Mouse (Mus musculus) brain, embryonic 18.5 days (tissue): ENCODE results near the gene Olfr523.
"Not testable (repeated sequence)": the region's sequence is repeated elsewhere in the genome, so short reads cannot be mapped to it uniquely, and the experiment has no call there.

ENCODE experiments used
- DNase-seq: peaks from one replicate; pipeline ENCODE4 v3.0.0-alpha.2; 2012; ENCODE audit warnings: low read depth, low spot score

Gene Olfr523

DNA sequence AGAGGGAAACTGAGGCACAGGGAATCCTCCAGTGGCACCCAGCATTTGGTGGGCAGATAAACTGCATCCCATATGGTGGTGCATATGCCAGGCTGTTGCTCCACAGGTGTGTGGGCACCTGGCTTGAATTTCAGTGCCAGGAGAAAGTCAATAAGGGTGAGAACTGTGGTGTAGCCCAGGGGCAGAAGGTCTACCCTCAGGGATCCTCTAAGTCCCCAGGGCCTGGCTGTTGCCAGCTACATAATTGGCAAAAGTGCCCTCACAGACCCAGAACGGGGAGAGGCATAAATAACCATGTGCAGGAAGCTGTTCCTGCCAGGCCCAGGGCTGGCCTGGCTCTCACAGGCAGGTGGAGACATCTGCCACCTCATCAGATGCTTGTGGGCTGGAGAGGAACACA is at the start of gene Olfr523:
TSS of gene Olfr523 (plus strand) at position 282 of the 400 bp plus-strand sequence.
- DNase-seq = no peak

DNA sequence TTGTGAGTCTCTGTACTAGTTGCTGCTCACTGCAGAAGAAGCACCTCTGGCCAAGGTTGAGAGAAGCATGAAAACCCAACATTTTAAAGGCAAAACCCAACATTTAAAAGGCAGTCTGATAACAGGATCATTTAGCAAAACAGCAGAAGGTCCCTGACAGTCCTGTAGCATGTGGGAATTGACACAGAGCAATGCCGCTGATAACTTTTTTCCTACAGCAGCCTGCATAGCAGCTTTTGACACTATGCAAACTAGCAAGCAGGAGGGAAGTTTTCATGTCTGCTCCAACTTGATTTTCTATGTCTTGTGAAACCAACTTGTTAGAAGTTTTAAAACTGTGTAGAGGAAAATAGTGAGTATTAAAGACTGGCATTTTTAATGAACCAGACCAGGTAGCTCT is 48.6 kb upstream of the Olfr523 start:
- no peak for DNase-seq

DNA sequence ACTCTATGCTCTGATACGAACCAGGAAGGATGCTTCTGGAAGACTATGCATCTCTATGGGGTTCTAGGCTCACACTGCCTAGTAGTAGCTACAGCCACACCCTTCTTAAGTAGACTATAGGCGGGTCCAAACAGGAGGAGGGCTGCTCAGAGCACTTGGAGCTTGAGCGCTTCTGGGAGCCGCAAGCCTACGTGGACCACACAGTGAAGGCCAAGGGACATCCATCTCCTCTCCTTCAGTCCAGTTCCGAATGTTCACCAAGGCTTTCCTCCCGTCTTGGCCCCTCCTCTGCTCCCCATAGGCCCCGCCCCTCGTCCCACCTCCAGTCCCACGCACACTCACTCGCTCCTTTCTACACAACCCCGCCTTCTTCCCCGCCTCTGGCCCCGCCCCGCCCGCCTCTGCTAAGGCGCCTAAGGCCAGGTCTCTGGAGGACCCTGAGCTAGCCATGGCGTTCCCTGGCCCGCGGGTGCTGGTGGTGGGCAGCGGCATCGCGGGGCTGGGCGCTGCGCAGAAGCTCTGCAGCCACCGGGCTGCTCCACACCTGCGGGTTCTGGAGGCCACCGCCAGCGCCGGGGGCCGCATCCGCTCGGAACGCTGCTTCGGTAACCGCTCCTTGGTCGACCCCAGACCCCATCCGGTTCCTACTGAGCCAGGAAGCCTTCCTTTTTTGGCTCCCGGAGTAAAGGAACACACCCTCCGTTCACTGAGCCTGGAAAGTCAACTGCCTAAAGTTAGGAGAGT is 47.6 kb upstream of the Olfr523 start:
- peak; percentile 70 for DNase-seq

DNA sequence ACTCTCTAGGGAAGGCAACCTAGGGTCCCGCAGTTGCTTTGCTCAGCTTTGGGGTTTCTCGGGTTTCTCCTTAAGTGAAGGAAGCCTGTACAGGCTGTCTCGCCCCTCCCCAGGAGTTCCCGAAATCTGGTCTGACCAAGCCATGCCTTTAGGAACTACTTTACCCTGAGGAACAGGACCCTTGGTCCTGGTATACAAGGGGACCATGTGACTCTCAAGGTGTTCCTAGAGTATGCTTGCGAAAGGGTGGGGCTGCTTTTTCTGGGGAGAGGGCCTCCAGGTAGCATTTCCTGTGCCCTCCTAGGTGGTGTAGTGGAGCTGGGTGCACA is 47.0 kb upstream of the Olfr523 start:
- DNase-seq = no peak

DNA sequence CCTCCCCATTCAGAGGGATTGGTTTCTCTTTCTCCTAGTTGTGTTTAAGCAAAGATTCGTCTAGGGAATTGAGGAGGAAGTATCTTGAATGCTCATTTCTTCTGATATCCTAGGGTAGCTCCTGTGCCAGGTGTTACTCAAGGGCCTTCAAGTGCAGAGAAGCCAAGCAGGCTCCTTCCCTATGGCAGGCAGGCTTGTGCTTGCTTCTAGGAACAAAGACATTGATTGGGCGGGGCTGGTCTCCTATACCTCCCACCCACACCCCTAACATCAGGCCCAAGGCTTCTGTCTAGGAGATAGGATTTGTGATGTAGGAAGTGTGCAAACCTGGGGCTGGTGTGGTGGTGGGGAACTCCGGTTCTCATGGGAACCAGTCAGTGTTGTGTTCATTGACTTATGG is 46.1 kb upstream of the Olfr523 start:
- no peak for DNase-seq

DNA sequence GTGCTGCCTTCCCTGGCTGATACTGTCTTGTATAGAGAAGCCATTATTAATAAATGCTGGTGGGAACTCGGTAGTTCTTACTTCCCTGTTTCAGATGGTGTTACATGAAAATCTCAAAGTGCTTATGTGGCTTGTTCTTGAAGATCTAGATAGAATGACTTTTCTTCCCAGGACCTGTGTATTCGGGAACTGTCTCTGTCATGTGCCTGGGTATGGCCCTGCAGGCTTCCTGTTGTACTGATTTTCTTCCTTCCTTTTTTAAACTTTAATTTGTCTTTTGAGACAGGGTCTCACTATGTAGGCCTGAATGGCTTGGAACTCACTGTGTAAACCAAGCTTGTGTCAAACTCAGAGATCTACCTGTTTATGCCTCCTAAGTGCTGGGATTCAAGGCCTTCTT is 45.1 kb upstream of the Olfr523 start:
- no peak for DNase-seq

DNA sequence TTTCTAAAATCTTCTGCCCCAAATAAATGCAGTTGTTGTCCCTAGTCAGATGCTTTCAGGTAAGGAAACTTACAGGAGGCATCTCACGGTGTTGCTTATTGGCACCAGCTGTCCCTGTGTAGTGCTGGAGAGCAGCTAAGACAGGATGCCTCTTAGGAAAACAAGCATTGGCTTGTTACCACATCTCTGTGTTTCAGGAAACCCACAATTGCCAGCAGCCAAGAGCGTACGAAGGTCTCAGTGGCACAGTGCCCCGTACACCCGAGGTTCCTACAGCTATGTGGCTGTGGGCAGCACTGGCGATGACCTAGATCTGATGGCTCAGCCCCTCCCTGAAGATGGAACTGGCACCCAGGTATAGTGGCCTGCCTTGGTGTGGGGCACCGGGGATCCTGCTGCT is 40.8 kb upstream of the Olfr523 start:
- DNase-seq = not testable (repeated sequence)

DNA sequence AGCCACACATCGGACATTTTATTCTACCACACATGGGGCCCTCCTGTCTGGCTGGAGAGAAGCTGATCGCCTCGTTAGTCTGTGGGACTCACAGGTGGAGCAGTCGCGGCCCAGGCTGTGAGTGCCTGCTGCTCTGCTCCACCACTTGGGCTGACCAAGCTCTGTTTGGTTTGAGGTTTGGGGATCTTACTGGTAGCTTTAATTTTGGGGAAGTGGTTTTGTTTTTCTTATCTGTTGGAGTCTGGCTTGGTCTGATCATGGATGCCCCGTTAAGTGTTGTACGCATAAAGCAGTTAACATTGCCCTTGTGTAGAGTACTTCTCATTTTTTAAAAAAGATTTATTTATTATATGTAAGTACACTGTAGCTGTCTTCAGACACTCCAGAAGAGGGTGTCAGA is 39.0 kb upstream of the Olfr523 start:
- DNase-seq = not testable (repeated sequence)

DNA sequence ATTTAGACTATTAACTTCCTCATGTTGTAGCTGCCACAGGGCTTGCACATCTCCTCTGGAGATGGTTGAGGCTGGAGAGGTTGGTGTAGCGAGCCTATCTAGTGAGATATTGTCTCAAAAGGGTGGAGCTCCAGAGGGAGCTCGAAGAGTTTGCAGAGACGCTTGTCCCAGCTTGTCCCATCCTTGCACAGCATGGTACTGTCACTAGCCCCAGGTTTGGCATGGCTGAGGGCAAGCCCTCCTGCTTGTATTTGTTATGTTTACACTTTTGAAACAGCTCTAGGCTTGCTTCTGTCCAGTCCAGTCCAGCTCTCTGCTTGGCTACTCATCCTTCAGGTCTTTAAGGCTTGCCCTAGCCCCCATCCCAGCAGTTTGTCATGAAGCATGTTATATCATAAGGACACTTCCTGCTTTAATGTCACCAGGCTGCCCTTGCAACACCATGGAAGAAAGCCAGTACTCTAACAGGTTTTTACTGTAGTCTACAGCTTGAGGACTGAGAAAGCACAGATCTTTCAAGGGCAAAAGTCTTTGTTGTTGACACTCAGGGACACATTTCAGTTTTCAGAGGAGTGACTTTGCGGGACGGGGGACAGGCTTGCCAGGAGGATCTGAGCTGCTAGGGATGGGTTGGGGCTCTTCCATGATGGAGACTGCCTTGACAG is 37.8 kb upstream of the Olfr523 start:
- no peak for DNase-seq

DNA sequence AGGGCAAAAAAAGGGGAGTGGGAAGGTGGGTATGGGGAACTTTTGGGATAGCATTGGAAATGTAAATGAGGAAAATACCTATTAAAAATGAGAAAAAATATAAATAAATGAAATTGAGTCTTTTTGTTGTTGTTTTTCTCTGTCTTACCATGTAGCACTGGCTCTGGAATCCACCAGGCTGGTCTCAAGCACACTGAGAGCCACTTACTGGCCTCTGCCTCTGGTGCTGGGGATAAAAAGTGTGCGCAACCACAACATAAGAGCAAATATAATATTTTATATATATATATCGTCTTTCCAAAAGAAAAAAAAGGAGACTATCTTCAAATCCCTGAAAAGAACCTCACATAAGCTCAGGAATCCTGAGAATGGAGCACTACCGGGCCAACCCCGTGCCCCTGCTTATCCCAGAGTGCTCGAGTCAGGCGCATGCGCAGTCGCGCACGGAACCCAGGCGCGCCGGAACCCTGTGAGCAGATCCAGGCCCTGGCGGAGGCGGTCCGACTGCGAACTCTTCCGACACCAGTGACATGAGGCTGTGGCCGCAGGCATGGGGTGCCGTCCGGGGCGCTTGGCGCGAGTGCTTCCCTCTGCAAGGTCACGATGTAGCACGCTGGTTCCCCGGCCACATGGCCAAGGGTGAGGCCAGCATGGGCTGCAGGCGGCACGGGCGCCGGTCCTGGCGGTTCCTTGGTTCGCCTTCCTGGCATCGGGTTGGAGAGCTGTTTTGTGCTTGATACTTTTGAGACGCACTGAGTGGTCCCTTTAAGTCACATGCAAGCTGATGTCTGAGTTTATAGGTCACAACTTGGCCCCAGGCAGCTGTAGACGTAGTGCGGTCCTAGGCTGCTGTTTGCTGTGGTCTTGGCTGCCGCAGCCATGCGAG is 35.6 kb upstream of the Olfr523 start, which contains the start of gene Mtg1:
TSS of gene Mtg1 (plus strand) at position 430 of the 886 bp plus-strand sequence.
- peak; percentile 83 for DNase-seq

DNA sequence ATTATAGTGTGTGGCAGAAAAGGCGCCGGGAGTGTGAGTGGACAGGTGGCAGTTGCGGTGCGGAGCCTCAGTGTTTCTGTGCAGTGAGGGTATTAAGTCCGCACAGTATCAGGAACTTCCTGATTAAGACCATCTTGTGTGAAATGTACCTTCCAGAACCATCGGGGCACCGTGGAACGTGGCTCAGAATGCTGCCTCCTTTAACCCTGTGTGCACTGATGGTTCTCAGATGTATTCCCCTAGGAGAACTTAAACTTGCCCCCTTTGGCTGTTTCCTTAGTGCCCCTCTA is 35.1 kb upstream of the Olfr523 start:
- no peak for DNase-seq

DNA sequence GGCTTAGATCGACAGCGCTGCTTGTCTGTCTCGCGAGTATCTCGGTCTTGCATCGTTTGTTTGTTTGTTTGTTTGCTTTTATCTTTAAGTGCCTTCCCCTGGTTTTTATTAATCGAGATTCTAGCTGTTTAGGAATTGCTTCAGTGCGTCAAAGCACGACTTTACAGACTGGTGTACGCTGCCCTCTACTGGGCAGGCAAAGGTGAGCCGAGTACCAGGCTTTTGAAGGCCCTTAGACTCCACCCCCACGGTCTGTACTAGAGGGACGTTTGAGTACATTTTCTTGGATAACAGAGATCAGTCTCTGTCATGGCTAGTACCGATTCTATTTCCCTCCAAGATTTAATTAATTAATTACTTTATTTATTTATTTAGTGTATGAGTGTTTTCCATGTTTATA is 31.7 kb upstream of the Olfr523 start:
- DNase-seq = no peak

DNA sequence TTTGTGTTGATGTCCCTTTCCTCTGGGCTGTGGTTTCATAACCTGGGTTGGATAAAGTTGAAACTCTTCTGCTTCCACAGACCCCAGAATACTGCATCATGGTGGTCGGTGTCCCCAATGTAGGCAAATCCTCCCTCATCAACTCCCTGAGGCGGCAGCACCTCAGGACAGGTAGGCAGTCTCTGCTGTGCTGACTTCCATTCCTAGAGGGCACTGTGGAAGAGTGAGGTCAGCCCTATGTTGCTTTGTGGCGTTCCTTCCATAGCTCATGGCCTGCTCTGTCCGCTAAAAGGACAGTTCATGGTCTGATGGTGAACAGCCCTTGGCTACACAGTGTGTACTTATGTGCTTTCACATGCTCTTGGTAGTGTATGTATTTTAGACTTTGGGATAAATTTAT is 28.5 kb upstream of the Olfr523 start:
- DNase-seq = no peak

DNA sequence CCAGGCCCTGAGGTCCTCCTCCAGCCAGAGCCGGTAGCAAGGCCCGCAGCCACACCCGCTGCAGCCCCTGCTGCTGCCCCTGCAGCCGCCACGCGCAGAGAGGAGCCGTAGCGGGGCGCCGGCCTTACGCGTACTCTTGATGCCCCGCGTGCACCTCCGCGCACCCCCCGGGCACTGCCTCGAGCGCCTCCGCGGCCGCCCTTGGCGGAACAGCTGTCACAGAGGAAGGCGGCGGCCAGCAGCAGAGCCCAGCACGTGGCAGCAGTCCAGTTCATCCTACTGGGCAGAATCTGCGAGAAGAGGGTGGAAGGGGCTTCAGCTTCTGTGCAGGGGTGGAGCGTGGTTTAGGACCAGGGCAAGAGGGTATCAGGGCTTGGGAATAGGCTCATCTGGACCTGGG is 19.6 kb upstream of the Olfr523 start:
- no peak for DNase-seq

DNA sequence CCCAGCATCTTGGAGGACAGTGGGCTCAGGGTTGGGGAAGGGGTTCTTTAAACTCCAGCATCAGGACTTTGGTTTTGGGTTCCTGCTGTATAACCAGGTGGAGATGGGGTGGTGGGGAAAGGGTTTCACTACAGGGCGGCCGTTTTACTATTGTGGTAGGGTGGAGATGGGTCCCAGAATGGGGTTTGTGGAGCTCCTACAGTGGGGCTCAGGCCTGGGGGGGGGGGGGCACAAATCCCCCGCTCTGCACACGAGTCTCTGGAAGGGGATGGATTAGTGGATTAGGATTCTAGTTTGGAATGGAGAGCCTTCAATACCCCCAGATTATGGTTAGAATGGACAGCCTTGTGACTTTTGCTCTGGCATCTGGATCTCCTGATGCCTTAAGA is 19.2 kb upstream of the Olfr523 start:
- no peak for DNase-seq

DNA sequence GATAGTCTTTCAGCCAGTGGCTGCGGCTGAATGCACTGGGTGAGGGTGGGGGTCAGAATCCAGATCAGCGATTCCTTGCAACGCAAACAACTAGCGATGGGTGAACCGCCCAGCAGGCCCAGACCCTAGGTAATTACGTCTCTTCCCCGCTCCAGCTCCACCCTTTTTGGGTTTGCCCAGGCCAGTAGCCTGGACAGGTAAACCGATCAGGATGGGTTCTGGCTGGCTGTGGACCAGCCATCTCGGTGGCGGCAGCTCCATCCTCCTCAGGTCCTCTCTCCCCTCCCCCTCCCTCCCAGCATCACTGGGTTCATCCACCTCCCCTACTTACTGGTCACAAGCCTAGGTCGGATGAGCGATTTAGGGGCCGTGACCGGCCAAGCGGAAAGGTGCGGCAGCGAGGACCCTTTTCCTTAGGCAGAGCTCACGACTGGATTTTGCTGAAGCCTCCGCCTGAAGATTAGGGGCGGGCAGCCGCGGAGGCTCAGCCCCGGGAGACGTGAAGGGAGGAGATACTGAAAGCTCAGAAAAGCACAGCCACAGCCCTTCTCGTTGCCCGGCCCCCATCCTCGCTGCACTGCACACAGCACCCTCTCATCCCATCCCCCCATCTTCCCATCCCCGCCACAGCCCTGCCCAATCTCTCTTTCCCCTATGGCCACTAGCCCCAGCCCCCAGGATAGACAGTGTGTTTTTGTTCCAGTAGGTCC is 18.6 kb upstream of the Olfr523 start, which contains the start of gene Sprn:
TSS of gene Sprn (minus strand) at position 660 of the 710 bp plus-strand sequence.
- DNase-seq = peak; percentile 55

DNA sequence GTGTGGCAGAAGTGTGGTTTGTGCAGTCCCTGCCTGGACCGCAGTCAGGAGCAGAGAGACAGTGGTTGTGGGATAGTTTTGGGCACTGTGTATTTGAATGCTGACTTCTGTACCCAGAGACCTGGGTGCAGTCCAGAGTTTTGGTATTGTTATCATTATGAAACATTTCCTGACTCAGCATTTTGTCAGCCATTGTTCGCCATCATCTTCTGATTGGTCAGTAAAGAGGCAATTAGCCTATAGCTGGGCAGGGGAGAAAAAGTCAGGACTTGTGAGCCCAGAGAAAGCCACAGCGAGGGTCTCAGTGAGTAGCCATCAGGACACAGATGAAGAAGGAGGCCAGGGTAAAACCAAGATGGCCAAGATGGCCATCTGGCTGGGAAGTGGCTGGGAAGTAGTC is 12.7 kb upstream of the Olfr523 start:
- DNase-seq = no peak

DNA sequence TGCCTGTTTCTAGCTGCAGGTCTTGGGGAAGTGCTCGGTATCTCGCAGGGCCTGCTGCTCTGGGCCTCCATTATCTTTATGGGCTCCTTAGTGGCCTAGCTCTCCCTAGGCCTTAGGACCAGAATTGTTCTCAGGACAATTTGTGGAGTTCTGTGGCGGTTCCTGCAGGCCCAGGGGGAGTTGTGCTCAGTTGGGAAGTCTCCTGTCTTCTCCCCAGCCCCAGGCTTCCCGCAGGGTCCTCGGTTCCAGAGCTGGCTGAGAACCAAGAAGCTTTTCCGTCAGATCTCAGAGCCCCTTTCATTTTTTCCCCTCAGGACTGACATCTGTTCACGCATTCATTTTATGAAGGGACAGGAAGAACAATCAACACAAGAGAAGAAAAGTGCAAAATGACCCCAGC is 8.4 kb upstream of the Olfr523 start, which contains the start of gene Olfr522:
TSS of gene Olfr522 (minus strand) at position 101 of the 400 bp plus-strand sequence.
- DNase-seq = no peak

DNA sequence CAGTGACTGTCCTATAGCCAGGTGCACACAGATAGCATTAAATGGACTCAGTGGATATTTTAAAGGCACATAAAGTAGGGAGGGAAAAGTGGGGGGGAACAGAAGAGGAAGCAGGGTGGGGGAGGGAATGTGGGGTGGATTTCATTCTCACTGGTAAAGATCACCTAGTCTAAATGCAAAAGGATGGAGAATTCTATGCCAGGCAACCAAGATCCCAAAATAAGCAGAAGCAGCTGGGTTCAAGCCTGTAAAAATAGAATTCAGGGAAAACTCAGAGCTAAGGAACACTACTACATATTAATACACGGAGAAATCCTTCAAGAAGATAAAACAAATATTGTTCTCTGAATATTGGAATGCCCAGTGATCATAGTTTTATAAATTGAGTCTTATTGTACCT is 5.1 kb upstream of the Olfr523 start:
- DNase-seq = no peak

DNA sequence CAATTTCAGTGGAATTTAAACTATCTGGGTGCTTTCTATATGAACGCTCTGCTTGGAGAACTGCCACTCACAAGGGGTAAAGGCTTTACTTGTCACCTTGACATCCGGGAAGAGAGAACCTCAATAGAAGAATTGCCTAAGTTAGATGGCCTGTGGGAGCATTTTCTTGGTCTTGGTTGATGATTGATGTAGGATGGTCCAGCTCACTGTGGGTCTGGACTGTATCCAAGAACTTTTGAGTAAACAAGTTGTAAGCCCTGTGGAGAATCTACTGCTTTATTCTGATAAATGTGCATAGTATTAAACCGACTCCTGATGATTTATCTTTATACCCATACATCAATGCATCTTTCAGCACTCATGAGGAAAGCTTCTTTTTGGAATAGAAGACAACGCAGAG is 3.6 kb upstream of the Olfr523 start:
- no peak for DNase-seq

DNA sequence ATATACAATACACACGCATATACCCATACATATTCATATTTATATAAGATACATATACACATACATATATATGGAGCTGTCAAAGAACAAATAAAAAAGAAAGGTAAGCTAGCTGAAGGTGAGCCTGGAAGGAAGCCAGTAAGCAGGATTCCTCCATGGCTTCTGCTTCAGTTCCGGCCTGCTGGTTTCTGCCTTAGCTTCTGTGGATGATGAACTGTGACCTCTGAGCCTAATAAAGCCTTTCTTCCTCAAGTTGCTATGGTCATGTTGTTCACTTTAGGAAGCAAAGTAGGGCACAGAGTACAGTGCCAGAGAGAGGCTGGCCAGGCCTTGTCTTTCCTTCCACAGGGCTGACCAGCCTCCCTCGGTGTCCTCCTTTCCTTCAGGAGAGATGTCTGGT is 2.2 kb upstream of the Olfr523 start:
- DNase-seq = no peak

DNA sequence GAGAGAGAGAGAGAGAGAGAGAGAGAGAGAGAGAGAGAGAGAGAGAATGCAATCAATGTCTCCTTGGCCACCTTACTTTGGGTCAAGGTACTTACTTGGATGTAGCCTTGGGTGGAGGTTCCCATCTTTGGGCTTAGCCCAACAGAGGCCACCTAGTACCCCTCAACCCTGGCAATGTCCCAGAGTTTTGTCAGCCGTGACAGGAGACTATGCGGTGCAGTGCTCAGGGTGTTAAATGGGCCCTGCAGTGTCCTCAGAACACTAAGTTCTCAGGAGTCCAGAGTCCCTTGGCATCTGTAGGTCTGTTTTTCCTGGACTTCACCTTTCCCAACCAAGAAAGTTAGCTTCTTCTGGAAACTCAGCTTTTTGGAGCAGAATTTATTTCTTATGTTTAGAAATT is 6.2 kb downstream of the Olfr523 start:
- no peak for DNase-seq
